Mouse (Mus musculus) heart, adult 2 months (tissue): Measurements from ENCODE around the gene Otos. TPM values are rescaled to one million over a fixed set of nuclear protein-coding genes. Genes with fewer than 3 reads are reported as not detected.

ENCODE experiments used
- DNase-seq, 2 experiments: peaks; one replicate each; pipeline ENCODE4 v3.0.0; 2021
- H3K27ac ChIP-seq: fragments of 200-600 bp; 2 replicates; pipeline ENCODE4 v1.8.1; 2022
- H3K27me3 ChIP-seq: fragments of 200-500 bp; 2 replicates; pipeline ENCODE4 v1.6.1; 2012; ENCODE audit warnings: mild to moderate bottlenecking, low read length, inconsistent platforms, mixed read lengths; ENCODE audit not compliant: control insufficient read depth, insufficient read depth
- H3K36me3 ChIP-seq: fragments of 200-500 bp; 2 replicates; pipeline ENCODE4 v1.6.1; 2012; ENCODE audit warnings: low read length, inconsistent platforms; ENCODE audit not compliant: control insufficient read depth, insufficient read depth
- H3K4me1 ChIP-seq: fragments of 200-500 bp; 2 replicates; pipeline ENCODE4 v1.6.1; 2011; ENCODE audit warnings: low read length; ENCODE audit not compliant: control insufficient read depth, insufficient read depth
- H3K4me3 ChIP-seq: fragments of 200-600 bp; 2 replicates; pipeline ENCODE4 v1.8.1; 2022
- H3K79me2 ChIP-seq: fragments of 200-500 bp; replicated peaks from 2 replicates; pipeline ENCODE4 v1.6.1; 2012; ENCODE audit warnings: mild to moderate bottlenecking, inconsistent platforms, low read length, moderate library complexity, mixed read lengths; ENCODE audit not compliant: control insufficient read depth, insufficient read depth
- H3K9ac ChIP-seq: fragments of 200-500 bp; 2 replicates; pipeline ENCODE4 v1.6.1; 2012; ENCODE audit warnings: low read depth, mild to moderate bottlenecking, control low read depth, inconsistent platforms, low read length, mixed read lengths
- CTCF ChIP-seq: fragments of 200-600 bp; IDR thresholded peaks from 2 replicates; pipeline ENCODE4 v1.8.1; 2022; ENCODE audit warnings: antibody characterized with exemption, mild to moderate bottlenecking, moderate library complexity
- EP300 ChIP-seq: fragments of 200-500 bp; IDR thresholded peaks from 2 replicates; pipeline ENCODE4 v1.6.1; 2011; ENCODE audit warnings: low read depth, low read length, control low read depth; ENCODE audit not compliant: insufficient read depth
- POLR2A ChIP-seq: fragments of 200-500 bp; IDR thresholded peaks from 2 replicates; pipeline ENCODE4 v1.6.1; 2011; ENCODE audit warnings: mild to moderate bottlenecking, low read depth, low read length, control low read depth; ENCODE audit not compliant: insufficient read depth
- WGBS: fragments of 180-500 bp; shearing (Covaris S2); methylation state at CpG from one replicate; pipeline ENCODE4 v1.1.7; 2018; 5-methylcytosine and 5-hydroxymethylcytosine counted together
- intact Hi-C: fragments of 180-260 bp; cut with DNase I; formaldehyde crosslinking; loops from one replicate; pipeline ENCODE4 v1.15.1; 2025
- polyA plus RNA-seq: library from polyadenylated mRNA; depleted of rRNA; stranded (reverse); fragments of >200 nt; gene quantifications from 2 replicates; pipeline ENCODE4 v1.2.3, GENCODE M21; 2012; rRNA removed
- total RNA-seq, 2 experiments: library from RNA; stranded (reverse); gene quantifications; 2 replicates each; pipeline ENCODE4 v1.2.3; 2021

The Otos gene
- total and polyA plus RNA-seq, 3 experiments = not detected

- intact Hi-C loops = loop anchor here (5.0 kb wide), 1 partner anchor 652 kb away; no protein-coding TSS in a partner anchor
- WGBS = 5% methylated on average over 1 of the region's 1 CpGs
- Histone ChIP-seq H3K36me3 (no peaks in the 10 kb centered on the region), H3K4me3 (no peak overlapping the region), H3K27me3 (0 out of 2 replicates have a peak, but pooled peaks cover 1% of the 10 kb centered on the region), H3K9ac (no peak overlapping the region), H3K79me2 (no peaks in the 10 kb centered on the region), H3K27ac (no peak overlapping the region), H3K4me1 (no peaks in the 10 kb centered on the region)
- DNase-seq = no peak
- peak; percentile 72 for TF ChIP-seq CTCF
- TF ChIP-seq POLR2A = no peak
- TF ChIP-seq EP300 = no peak
Observed at GRCm38 (mm10) chr1:92614516-92614915, 34.1 kb downstream of the Otos start.

GRCm38 (mm10) chr1:92613175-92613574 lies 35.5 kb downstream of the Otos start:
- TF ChIP-seq EP300 (no peak), CTCF (no peak), POLR2A (no peak)

GRCm38 (mm10) chr1:92611008-92611407 lies 37.6 kb downstream of the Otos start:
- 0 out of 2 replicates have a peak, but pooled peaks cover 1% of the 10 kb centered on the region for H3K27me3 ChIP-seq
- TF ChIP-seq CTCF (peak; percentile 91), POLR2A (no peak), EP300 (no peak)
- WGBS = 6% methylated on average over 5 of the region's 5 CpGs
- no peak overlapping the region for H3K27ac ChIP-seq
- no peaks in the 10 kb centered on the region for H3K4me1 ChIP-seq
- H3K9ac ChIP-seq = no peak overlapping the region
- no peaks in the 10 kb centered on the region for H3K79me2 ChIP-seq
- no peaks in the 10 kb centered on the region for H3K36me3 ChIP-seq
- peak; percentile 16 to 40 for DNase-seq
- no peak overlapping the region for H3K4me3 ChIP-seq
- intact Hi-C loops = loop anchor here (2.0 to 5.0 kb wide), 3 partner anchors 90 to 1088 kb away; no protein-coding TSS in a partner anchor

More at GRCm38 (mm10) chr1:92613175-92613574, 35.5 kb downstream of the Otos start:
- Histone ChIP-seq H3K27me3 (0 out of 2 replicates have a peak, but pooled peaks cover 1% of the 10 kb centered on the region), H3K27ac (no peak overlapping the region), H3K36me3 (no peaks in the 10 kb centered on the region), H3K79me2 (no peaks in the 10 kb centered on the region), H3K9ac (no peak overlapping the region), H3K4me3 (no peak overlapping the region), H3K4me1 (no peaks in the 10 kb centered on the region)
- WGBS = 45% methylated on average over 4 of the region's 4 CpGs
- intact Hi-C loops = loop anchor here (5.0 kb wide), 1 partner anchor 651 kb away; no protein-coding TSS in a partner anchor
- no peak for DNase-seq

- intact Hi-C loops = no loop called here
- 63% methylated on average over 4 of the region's 4 CpGs for WGBS
- Histone ChIP-seq H3K79me2 (no peaks in the 10 kb centered on the region), H3K36me3 (no peaks in the 10 kb centered on the region), H3K9ac (no peak overlapping the region), H3K4me1 (no peaks in the 10 kb centered on the region), H3K27me3 (0 out of 2 replicates have a peak, but pooled peaks cover 1% of the 10 kb centered on the region), H3K27ac (no peak overlapping the region), H3K4me3 (no peak overlapping the region)
- no peak for DNase-seq
- TF ChIP-seq POLR2A = no peak
- no peak for TF ChIP-seq CTCF
- no peak for TF ChIP-seq EP300
Observed at GRCm38 (mm10) chr1:92607711-92608110, 40.9 kb downstream of the Otos start.

- Histone ChIP-seq H3K27me3 (0 out of 2 replicates have a peak, but pooled peaks cover 1% of the 10 kb centered on the region), H3K4me3 (no peak within 1 kb of the TSS), H3K79me2 (no peaks in the 10 kb centered on the region), H3K27ac (no peak within 1 kb of the TSS), H3K4me1 (no peaks in the 10 kb centered on the region), H3K9ac (no peak within 1 kb of the TSS), H3K36me3 (no peaks in the 10 kb centered on the region)
- no peak for DNase-seq
- intact Hi-C loops = no loop called here
- TF ChIP-seq POLR2A = no peak
- no peak for TF ChIP-seq CTCF
- TF ChIP-seq EP300 = no peak
- 69% methylated on average over 1 of the region's 1 CpGs for WGBS
Observed at GRCm38 (mm10) chr1:92605482-92605881, 43.2 kb downstream of the Otos start, which contains the start of gene Olfr1410. Gene Olfr1410 (plus strand): TSS chr1:92605782.

- Histone ChIP-seq H3K79me2 (no peaks in the 10 kb centered on the region), H3K4me1 (no peaks in the 10 kb centered on the region), H3K27ac (no peak overlapping the region), H3K36me3 (no peaks in the 10 kb centered on the region), H3K4me3 (no peak overlapping the region), H3K27me3 (no peaks in the 10 kb centered on the region), H3K9ac (no peak overlapping the region)
- WGBS = 62% methylated on average over 3 of the region's 3 CpGs
- TF ChIP-seq EP300 = no peak
- intact Hi-C loops = no loop called here
- no peak for DNase-seq
Observed at GRCm38 (mm10) chr1:92596019-92596418, 52.6 kb downstream of the Otos start.

Other genes with a start within 250 kb of the Otos start
- 1,000 to 10,000 TPM in 1 of 2 experiments, 100 to 1,000 TPM in 1; 856 to 1,030 TPM for gene Ndufa10, start 175.0 kb downstream of the Otos start, total RNA-seq
- gene Ndufa10, start 175.0 kb downstream of the Otos start, polyA plus RNA-seq = 558 and 706 TPM in 2 replicates
- not detected for gene Olfr1416, start 163.7 kb downstream of the Otos start, total RNA-seq
- not detected in 2 replicates for gene Olfr1416, start 163.7 kb downstream of the Otos start, polyA plus RNA-seq
- not detected for gene Olfr1415, start 152.7 kb downstream of the Otos start, total RNA-seq
- gene Olfr1415, start 152.7 kb downstream of the Otos start, polyA plus RNA-seq = not detected in 2 replicates
- not detected for gene Olfr1414, start 130.2 kb downstream of the Otos start, total RNA-seq
- gene Olfr1414, start 130.2 kb downstream of the Otos start, polyA plus RNA-seq = not detected in 2 replicates
- gene Olfr1413, start 77.5 kb downstream of the Otos start, total RNA-seq = not detected
- not detected in 2 replicates for gene Olfr1413, start 77.5 kb downstream of the Otos start, polyA plus RNA-seq
- gene Olfr1412, start 63.1 kb downstream of the Otos start, total RNA-seq = not detected
- not detected in 2 replicates for gene Olfr1412, start 63.1 kb downstream of the Otos start, polyA plus RNA-seq
- gene Olfr1411, start 54.4 kb downstream of the Otos start, total RNA-seq = not detected
- not detected in 2 replicates for gene Olfr1411, start 54.4 kb downstream of the Otos start, polyA plus RNA-seq
- gene Olfr1410, start 43.1 kb downstream of the Otos start, total RNA-seq = not detected
- not detected in 2 replicates for gene Olfr1410, start 43.1 kb downstream of the Otos start, polyA plus RNA-seq
- not detected for gene Olfr12, start 31.1 kb downstream of the Otos start, total RNA-seq
- gene Olfr12, start 31.1 kb downstream of the Otos start, polyA plus RNA-seq = not detected in 2 replicates
- 100 to 1,000 TPM; 215 to 241 TPM for gene Cops9, start 6.9 kb downstream of the Otos start, total RNA-seq
- gene Cops9, start 6.9 kb downstream of the Otos start, polyA plus RNA-seq = 144 and 181 TPM in 2 replicates
- gene Gpc1, start 182.8 kb upstream of the Otos start, total RNA-seq = 100 to 1,000 TPM; 428 to 505 TPM
- 249 and 279 TPM in 2 replicates for gene Gpc1, start 182.8 kb upstream of the Otos start, polyA plus RNA-seq